Mouse (Mus musculus): ENCODE data around the gene Xylt1. TPM values are rescaled to one million over a fixed set of nuclear protein-coding genes. Genes with fewer than 3 reads are reported as not detected.

Xylt1 gene
- polyA plus RNA-seq, 1 experiment from 2014 or later = 7.9 TPM

DNA sequence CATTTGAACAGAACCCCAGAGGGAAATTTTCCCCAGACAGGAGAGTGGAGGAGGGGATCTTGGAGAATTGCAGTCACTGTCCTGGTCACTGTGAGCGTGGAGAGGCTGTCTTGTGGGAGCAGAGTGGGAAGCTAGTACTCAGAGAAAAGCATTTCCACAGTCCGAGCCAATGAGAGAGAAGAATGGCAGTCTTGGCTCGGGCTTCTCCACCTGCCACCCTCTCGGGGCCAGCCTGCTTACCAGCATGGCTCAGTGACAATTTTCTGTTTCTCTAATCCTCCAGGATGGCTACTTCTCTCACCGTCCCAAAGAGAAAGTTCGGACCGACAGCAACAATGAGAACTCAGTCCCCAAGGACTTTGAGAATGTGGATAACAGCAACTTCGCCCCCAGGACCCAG lies 167.5 kb downstream of the Xylt1 start:
- Histone ChIP-seq H3K27ac (no peak overlapping the region), H3K79me2 (ENCODE audit: inconsistent target) (no peaks in the 10 kb centered on the region), H3K36me3 (ENCODE audit: inconsistent target) (no peaks in the 10 kb centered on the region), H3K4me3 (ENCODE audit: inconsistent target) (no peak overlapping the region)
- WGBS (ENCODE audit: missing documents) = 97% methylated on average over 8 of the region's 8 CpGs

GRCm38 (mm10) chr7:117550916-117551549 lies 170.3 kb downstream of the Xylt1 start:
- H3K4me3 ChIP-seq (ENCODE audit: inconsistent target) = no peak overlapping the region
- H3K27ac ChIP-seq = no peak overlapping the region
- 95% methylated on average over 16 of the region's 16 CpGs for WGBS (ENCODE audit: missing documents)
- H3K36me3 ChIP-seq (ENCODE audit: inconsistent target) = no peaks in the 10 kb centered on the region
- no peaks in the 10 kb centered on the region for H3K79me2 ChIP-seq (ENCODE audit: inconsistent target)

DNA sequence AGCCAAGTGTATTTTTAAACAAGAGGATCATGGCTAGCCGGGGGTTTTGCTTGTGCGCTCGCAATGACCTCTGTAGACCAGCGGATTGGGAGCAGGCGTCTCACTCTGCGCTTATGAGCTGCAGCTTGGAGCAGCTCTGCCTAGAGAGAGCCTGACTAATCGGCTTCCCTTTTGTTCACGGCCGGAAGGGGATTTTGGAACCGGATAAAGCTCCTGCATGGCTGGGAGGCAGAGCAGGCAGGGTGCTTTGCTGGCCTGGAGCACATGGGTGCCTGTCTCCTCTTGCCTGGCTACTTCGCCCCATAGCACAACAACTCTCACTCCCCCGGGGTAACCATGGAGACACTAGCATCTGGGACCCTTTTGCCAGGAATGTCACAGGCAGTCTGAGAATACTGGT lies 172.4 kb downstream of the Xylt1 start:
- Histone ChIP-seq H3K27ac (no peak overlapping the region), H3K4me3 (ENCODE audit: inconsistent target) (no peak overlapping the region), H3K79me2 (ENCODE audit: inconsistent target) (no peaks in the 10 kb centered on the region), H3K36me3 (ENCODE audit: inconsistent target) (no peaks in the 10 kb centered on the region)
- WGBS (ENCODE audit: missing documents) = 76% methylated on average over 12 of the region's 12 CpGs

DNA sequence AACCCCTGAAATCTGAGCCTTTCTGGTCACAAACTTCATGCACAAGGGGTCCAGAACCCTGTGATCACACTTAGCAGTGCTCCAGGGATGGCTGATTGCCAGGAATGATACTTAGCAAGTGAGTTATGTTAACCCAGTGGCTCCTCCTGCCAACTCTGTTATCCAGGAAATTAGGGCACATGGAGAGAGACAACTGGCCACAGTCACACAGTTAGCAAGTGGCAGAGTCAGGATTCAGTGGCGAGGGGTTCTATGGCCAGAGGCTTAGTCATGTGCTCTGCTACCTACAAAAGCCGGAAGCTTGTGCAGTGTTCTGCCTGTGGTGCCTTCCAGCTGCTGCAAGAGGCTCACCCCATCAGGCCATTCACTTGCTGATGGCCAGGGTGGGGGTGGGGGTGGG lies 175.0 kb downstream of the Xylt1 start:
- Histone ChIP-seq H3K4me3 (ENCODE audit: inconsistent target) (no peak overlapping the region), H3K79me2 (ENCODE audit: inconsistent target) (no peaks in the 10 kb centered on the region), H3K27ac (no peak overlapping the region), H3K36me3 (ENCODE audit: inconsistent target) (no peaks in the 10 kb centered on the region)
- 83% methylated on average over 2 of the region's 2 CpGs for WGBS (ENCODE audit: missing documents)

DNA sequence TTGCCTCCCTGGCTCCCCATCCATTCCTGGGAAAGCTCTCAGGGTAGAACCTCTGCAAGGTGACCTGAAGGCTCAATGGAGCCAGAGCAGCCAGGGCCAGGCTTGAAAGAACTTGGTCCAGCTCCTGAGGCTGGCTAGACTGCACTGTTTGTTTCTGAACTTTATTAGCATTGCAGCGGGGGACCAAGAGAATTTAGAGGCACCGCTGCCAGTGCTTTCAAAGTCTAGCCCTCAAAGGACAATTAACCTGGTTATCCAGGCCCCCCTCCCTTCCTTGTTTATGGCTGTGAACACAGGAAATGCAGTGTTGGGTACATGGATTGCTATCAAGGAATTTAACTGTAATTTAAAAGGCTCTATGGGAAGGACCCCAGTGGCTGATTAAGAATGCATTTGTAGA lies 177.4 kb downstream of the Xylt1 start:
- no peak overlapping the region for H3K4me3 ChIP-seq (ENCODE audit: inconsistent target)
- H3K27ac ChIP-seq = no peak overlapping the region
- H3K79me2 ChIP-seq (ENCODE audit: inconsistent target) = no peaks in the 10 kb centered on the region
- no peaks in the 10 kb centered on the region for H3K36me3 ChIP-seq (ENCODE audit: inconsistent target)
- WGBS (ENCODE audit: missing documents) = 100% methylated on average over 2 of the region's 2 CpGs

GRCm38 (mm10) chr7:117559051-117559450 lies 178.3 kb downstream of the Xylt1 start:
- WGBS (ENCODE audit: missing documents) = 80% methylated on average over 3 of the region's 3 CpGs

DNA sequence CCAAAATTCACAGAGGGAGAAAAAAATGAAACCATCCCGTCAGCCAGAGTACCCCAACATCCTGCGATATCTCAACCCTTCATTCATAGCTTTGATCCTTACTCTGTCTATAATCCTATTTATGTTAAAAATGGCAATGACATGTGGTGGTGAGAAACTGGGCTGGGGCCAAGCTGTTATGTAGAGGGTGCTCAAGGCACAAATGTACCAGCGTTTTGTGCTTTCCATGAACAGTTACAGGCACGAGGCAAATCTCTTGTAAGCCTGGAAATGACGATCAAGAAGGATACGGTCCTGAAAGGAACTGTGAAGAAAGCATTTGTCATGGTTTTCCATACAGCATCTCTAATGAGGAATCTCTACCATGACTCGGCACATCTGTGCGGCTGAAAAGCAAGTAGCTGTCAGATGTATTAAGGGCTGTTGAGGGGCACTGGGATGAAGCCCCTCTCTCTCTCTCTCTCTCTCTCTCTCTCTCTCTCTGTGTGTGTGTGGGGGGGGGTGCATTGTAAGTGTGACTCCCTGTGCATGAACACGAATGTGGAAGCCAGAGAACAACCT lies 183.2 kb downstream of the Xylt1 start:
- WGBS (ENCODE audit: missing documents) = 89% methylated on average over 8 of the region's 9 CpGs

More at GRCm38 (mm10) chr7:117559051-117559450, 178.3 kb downstream of the Xylt1 start:
- H3K4me3 ChIP-seq (ENCODE audit: inconsistent target) = no peak overlapping the region
- no peak overlapping the region for H3K27ac ChIP-seq
- H3K79me2 ChIP-seq (ENCODE audit: inconsistent target) = no peaks in the 10 kb centered on the region
- no peaks in the 10 kb centered on the region for H3K36me3 ChIP-seq (ENCODE audit: inconsistent target)

GRCm38 (mm10) chr7:117564627-117565026 lies 183.8 kb downstream of the Xylt1 start:
- H3K79me2 ChIP-seq (ENCODE audit: inconsistent target) = no peaks in the 10 kb centered on the region
- H3K27ac ChIP-seq = no peak overlapping the region
- H3K4me3 ChIP-seq (ENCODE audit: inconsistent target) = no peak overlapping the region
- WGBS (ENCODE audit: missing documents) = 100% methylated on average over 4 of the region's 4 CpGs
- H3K36me3 ChIP-seq (ENCODE audit: inconsistent target) = no peaks in the 10 kb centered on the region

More for the DNA sequence above, 183.2 kb downstream of the Xylt1 start:
- H3K79me2 ChIP-seq (ENCODE audit: inconsistent target) = no peaks in the 10 kb centered on the region
- H3K36me3 ChIP-seq (ENCODE audit: inconsistent target) = no peaks in the 10 kb centered on the region
- no peak overlapping the region for H3K27ac ChIP-seq
- H3K4me3 ChIP-seq (ENCODE audit: inconsistent target) = no peak overlapping the region

GRCm38 (mm10) chr7:117566115-117566514 lies 185.3 kb downstream of the Xylt1 start:
- WGBS (ENCODE audit: missing documents) = 92% methylated on average over 2 of the region's 2 CpGs
- Histone ChIP-seq H3K79me2 (ENCODE audit: inconsistent target) (no peaks in the 10 kb centered on the region), H3K36me3 (ENCODE audit: inconsistent target) (no peaks in the 10 kb centered on the region), H3K4me3 (ENCODE audit: inconsistent target) (no peak overlapping the region), H3K27ac (no peak overlapping the region)

GRCm38 (mm10) chr7:117566833-117567232 lies 186.1 kb downstream of the Xylt1 start:
- H3K4me3 ChIP-seq (ENCODE audit: inconsistent target) = no peak overlapping the region
- H3K27ac ChIP-seq = no peak overlapping the region
- no peaks in the 10 kb centered on the region for H3K79me2 ChIP-seq (ENCODE audit: inconsistent target)
- 100% methylated on average over 1 of the region's 1 CpGs for WGBS (ENCODE audit: missing documents)
- H3K36me3 ChIP-seq (ENCODE audit: inconsistent target) = no peaks in the 10 kb centered on the region

DNA sequence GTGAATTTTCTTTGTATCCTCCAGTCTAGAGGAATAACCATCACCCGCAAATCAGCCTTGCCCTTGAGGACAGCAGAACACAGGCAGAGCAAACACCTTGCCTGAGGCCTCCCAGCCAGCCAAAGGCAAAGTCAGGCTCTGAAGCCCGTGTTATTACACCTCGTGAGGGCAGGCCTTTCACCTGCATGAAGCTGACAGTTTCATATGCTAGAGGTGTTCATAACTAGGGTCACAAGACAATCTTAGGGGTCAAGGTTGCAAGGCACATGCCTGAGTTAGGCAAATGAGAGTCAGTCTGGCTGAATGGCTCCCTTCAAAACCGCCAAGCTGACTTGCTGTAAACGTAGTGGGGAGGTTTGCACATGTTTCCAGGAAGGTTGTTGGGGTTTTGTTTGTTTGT lies 186.5 kb downstream of the Xylt1 start:
- H3K27ac ChIP-seq = no peak overlapping the region
- no peaks in the 10 kb centered on the region for H3K79me2 ChIP-seq (ENCODE audit: inconsistent target)
- WGBS (ENCODE audit: missing documents) = 93% methylated on average over 5 of the region's 5 CpGs

GRCm38 (mm10) chr7:117567653-117568340 lies 187.0 kb downstream of the Xylt1 start:
- no peaks in the 10 kb centered on the region for H3K79me2 ChIP-seq (ENCODE audit: inconsistent target)
- no peak overlapping the region for H3K4me3 ChIP-seq (ENCODE audit: inconsistent target)
- H3K27ac ChIP-seq = no peak overlapping the region
- H3K36me3 ChIP-seq (ENCODE audit: inconsistent target) = no peaks in the 10 kb centered on the region
- 86% methylated on average over 11 of the region's 11 CpGs for WGBS (ENCODE audit: missing documents)

More for the DNA sequence above, 186.5 kb downstream of the Xylt1 start:
- Histone ChIP-seq H3K36me3 (ENCODE audit: inconsistent target) (no peaks in the 10 kb centered on the region), H3K4me3 (ENCODE audit: inconsistent target) (no peak overlapping the region)

GRCm38 (mm10) chr7:117571131-117571530 lies 190.4 kb downstream of the Xylt1 start:
- Histone ChIP-seq H3K36me3 (ENCODE audit: inconsistent target) (no peaks in the 10 kb centered on the region), H3K27ac (no peak overlapping the region), H3K4me3 (ENCODE audit: inconsistent target) (no peak overlapping the region), H3K79me2 (ENCODE audit: inconsistent target) (no peaks in the 10 kb centered on the region)
- 90% methylated on average over 2 of the region's 2 CpGs for WGBS (ENCODE audit: missing documents)

DNA sequence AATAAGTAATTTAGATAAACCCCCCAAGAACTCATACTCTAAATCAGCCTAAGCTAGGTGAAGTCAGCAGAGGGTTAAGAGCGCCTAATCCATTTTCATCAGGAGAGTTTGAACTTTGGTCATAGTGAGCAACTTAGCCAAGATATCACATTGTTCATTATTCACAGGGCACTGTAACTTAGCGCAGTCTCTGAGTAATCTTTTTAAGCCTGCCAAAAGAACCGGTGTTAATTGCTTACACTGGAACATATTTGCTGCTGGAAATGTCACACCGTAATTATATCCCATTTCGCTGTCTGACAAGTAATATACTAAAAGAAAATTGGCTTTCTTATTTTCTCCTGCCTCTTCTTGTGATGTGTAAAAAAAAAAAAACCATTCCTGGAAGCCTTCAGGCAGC lies 190.9 kb downstream of the Xylt1 start:
- Histone ChIP-seq H3K79me2 (ENCODE audit: inconsistent target) (no peaks in the 10 kb centered on the region), H3K27ac (no peak overlapping the region), H3K36me3 (ENCODE audit: inconsistent target) (no peaks in the 10 kb centered on the region), H3K4me3 (ENCODE audit: inconsistent target) (no peak overlapping the region)
- 91% methylated on average over 5 of the region's 5 CpGs for WGBS (ENCODE audit: missing documents)

- Histone ChIP-seq H3K36me3 (ENCODE audit: inconsistent target) (no peaks in the 10 kb centered on the region), H3K79me2 (ENCODE audit: inconsistent target) (no peaks in the 10 kb centered on the region), H3K4me3 (ENCODE audit: inconsistent target) (no peak overlapping the region), H3K27ac (no peak overlapping the region)
- 55% methylated on average over 6 of the region's 6 CpGs for WGBS (ENCODE audit: missing documents)
These were observed 192.4 kb downstream of the Xylt1 start for GRCm38 (mm10) chr7:117573170-117573569.

Data from macrophage (primary cell).